Mouse (Mus musculus): ENCODE measurements at regions not wholly inside any gene's neighbourhood (a gene's known extent, or its start where the extent isn't known, plus 50 kb on each side); places are given as distances from the start of the nearest gene placed in this dataset.
"Not testable (repeated sequence)": the region's sequence is repeated elsewhere in the genome, so short reads cannot be mapped to it uniquely, and the experiment has no call there.

DNA sequence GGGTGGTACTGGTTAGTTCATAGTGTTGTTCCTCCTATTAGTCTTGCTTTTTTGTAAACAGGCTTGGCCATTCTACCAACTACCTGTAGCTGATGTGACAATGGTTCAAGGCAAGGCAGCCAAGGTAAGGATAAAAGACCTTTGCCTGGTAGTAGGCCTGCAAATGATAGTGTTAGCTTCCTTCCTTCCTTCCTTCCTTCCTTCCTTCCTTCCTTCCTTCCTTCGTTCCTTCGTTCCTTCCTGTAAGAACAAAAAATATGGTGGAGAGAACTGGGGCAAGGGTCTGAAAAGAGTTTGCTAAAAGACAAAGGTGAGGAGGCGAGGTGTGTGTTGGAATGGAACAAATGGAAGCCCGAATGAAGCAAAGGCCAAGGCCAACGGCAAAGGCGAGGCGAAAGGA lies 84.8 kb upstream of the Ezh2 start:
- not testable (repeated sequence) for DNase-seq (ENCODE audit: low read depth, low spot score)

DNA sequence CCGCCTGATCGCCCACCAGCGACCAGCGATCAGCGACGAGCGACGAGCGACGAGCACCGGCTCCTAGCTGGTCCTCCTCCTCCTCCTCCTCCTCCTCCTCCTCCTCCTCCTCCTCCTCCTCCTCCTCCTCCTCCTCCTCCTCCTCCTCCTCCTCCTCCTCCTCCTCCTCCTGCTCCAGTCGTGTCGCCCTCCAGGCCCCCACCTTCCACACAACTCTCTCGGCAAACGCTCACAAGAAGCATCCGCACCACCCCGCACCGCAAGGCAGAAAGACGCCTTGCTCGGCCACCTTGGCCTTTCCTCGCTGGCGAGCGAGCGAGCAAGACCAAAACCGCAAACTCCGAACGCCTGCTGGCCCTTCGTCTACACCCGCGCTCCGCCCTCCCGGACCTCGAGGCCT lies 77.6 kb upstream of the Ezh2 start:
- DNase-seq (ENCODE audit: low read depth, low spot score), result not testable (repeated sequence)

DNA sequence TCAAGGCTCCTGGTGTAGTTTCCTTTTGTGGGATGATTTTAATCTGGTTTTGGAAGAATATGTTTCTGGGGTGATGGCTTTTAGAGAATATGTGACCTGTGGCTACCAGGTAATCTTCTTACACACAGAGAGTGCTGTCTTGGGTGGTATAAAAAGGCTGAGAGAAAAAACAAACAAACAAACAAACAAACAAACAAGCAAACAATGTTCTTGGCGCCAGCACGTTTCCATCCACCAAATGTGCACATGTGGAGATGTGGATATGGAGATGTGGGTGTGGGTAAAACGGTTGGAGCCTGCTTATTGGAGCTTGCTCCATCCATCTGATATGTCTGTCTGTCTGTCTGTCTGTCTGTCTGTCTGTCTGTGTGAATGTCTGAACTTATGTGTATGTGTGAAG lies 57.7 kb upstream of the Ezh2 start:
- DNase-seq (ENCODE audit: low read depth, low spot score), result not testable (repeated sequence)

DNA sequence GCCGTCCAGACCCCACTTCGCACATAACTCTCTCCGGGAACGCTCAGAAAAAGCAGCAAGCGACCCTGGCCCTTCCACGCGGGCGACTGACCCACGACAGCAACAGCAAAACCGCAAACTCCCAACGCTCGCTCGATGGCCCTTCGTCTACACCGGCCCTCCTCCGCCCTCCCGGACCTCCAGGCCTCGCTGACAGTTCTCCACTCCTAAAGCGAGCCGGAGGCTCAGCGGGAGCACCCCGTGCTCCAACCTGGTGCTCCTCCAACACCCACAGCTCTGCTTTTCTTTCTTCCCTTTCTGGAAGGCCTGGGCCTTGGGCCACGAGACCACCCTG lies 56.2 kb upstream of the Ezh2 start:
- not testable (repeated sequence) for DNase-seq (ENCODE audit: low read depth, low spot score)

DNA sequence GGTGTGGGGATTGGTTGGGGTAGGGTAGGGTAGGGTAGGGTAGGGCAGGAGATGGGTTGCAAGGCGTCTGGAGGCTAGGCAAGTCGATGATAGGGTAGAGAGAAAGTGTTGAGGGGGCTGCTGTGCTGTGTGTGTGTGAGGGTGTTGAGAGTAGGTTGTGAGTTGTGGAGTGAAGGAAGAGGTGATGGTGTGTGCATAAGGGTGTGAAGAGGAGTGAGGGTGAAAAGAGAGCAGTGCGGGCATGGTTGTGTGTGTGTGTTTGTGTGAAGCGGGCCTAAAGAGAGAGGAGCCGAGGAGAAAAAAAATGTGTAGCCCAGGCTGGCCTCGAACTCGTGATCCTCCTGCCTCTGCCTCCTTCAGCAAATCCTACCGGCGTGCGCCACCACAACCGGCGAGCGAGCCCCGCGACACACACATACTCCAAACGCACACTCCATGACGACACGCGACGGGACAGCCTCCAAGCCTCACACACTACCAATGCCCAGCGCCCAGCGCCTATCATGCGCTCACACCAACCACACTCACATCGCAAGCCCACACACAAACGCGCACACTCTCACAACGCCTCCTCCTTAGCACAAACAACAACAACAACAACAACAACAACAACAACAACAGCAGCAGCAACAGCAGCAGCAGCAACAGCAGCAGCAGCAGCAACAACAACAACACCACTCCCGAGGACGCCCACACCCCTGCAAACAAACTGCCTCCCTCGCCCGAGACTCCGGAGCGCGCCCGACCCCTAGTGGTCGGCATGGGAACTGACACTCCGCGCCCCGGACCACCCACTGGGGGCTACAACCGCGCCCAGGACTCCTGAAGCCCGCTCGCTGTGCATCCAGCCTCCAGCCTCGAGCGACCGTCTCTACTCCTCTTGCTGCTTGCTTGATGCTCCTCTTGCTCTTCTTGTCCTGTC lies 55.6 kb upstream of the Ezh2 start:
- DNase-seq (ENCODE audit: low read depth, low spot score), result peak; percentile 79

DNA sequence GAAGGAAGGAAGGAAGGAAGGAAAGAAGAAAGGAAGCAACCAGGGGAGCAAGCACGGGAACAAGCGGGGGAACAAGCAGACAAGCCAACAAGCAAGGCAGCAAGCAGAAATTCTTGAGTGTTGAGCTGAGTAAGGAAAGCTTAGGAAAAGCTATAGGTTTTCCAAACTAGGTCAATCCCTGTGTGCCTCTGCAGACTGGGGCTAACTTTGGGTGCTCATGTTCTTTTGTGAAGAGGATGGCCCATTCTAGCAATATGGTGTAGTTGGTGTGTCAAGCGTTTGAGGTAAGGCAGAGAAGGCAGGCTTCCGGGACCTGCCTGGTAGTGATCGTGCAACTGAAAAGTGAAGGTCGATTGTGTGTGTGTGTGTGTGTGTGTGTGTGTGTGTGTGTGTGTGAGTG lies 54.8 kb upstream of the Ezh2 start:
- peak; percentile 15 for DNase-seq (ENCODE audit: low read depth, low spot score)

DNA sequence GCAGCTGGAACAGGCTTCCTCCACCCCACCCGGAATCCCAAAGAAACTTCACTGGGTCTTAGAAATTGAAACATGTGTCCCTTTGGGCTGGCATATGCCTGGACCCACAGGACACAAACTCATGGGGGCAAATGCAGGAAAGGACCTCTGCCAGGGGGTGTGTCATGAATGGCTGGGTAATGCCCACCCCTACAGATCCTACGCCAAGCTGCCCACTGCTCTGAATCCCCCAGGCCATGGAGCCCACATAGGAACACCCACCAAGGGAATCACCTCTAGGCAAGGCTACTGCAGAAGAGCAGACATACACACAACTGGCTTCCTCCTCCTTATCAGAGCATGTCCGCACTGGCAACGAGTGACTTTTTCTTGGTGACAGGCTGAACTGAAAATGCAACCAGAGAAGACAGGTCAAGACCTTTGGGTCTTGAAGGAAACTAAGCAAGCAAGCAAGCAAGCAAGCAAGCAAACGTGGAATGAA lies 54.4 kb upstream of the Ezh2 start:
- DNase-seq (ENCODE audit: low read depth, low spot score), result peak; percentile 21

DNA sequence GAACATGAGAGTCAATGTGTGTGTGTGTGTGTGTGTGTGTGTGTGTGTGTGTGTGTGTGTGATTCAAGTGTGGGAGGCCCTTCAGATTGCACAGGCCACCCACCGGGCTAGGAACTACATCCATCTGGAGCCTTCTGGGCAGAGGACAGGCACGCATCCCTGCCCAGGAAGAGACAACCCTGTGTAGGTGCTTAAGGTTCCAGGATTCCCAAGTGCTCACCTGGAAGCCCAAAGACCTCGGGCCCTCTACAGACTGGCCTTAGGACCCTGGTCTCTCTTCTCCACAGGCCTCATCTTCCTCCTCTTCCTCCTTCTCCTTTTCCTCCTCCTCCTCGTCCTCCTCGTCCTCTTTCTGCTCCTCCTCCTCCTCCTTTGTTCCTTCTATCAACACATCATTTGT lies 53.8 kb upstream of the Ezh2 start:
- DNase-seq (ENCODE audit: low read depth, low spot score), result peak; percentile 15

DNA sequence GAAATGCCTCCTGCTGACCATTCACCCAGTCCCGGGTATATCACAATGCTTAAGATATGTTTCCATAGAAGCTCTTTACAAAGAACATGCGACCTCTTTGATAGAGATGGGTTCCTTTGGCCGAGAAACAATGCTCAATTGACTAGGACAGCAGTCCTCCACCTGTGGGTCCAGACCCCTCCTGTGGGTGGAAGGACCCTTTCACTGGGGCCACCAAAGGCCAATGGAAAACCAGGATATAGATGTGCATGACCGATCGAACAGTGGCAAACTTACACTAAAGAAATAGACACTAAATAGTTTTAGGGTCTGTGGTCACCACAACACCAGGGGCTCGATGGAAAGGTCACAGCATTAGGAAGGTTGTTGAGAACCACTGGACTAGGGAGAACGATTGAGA lies 53.2 kb upstream of the Ezh2 start:
- peak; percentile 4 for DNase-seq (ENCODE audit: low read depth, low spot score)

DNA sequence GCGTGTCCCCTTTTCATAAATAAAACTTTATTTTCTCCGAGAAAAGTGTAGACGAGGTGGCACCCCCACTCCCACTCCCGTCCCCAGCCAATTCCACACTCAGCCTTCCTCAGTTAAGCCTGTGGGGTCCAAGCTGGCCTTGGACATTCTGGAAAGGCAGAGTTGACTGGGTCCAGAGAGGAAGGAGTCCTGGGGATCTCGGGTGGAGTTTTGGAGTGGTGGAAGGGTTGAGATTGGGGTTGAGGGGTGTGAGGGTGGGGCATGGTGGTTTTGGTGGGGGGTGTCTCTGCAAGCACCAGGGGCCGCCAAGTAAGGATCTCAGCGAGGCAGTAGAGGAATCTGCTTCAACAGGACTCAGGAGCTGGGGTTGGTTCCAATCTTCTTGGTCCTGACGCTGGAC lies 52.7 kb upstream of the Ezh2 start:
- peak; percentile 15 for DNase-seq (ENCODE audit: low read depth, low spot score)

DNA sequence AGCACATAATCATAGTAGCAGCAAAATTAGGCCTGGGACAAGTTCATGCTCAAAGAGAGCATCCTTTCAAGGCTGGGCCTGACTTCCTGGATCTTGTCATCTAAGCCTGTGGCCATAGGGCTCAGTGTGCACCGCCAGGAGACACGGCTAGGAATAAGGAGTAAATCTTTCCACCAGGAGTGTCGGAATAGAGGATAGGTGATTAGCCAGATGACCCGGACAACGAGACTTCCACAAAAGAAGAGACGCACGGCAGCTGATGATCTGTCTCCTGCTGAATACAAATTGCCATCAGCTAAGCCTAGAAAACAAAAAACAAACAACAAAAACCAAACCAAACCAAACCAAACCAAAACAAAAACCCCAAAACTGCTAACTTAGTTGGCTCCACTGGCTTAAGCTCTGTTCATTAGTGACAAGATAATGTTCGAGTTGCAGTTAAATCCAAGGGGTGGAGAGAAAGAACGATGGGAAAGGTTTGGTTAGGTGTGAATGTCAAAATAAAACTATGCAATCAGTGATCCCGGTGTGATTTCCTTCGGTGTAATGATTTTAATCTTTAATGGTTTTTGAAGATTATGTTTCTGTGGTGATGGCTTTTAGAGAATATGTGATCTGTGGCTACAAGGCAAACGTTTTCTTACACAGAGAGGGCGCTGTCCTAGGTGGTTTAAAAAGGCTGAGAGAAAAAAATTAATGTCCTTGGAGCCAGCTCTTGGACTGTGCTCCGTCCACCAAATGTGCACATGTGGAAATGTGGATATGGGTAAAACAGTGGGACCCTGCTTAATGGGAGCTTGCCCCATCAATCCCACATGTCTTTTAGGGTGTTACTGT lies 51.8 kb upstream of the Ezh2 start:
- DNase-seq (ENCODE audit: low read depth, low spot score), result peak; percentile 5

DNA sequence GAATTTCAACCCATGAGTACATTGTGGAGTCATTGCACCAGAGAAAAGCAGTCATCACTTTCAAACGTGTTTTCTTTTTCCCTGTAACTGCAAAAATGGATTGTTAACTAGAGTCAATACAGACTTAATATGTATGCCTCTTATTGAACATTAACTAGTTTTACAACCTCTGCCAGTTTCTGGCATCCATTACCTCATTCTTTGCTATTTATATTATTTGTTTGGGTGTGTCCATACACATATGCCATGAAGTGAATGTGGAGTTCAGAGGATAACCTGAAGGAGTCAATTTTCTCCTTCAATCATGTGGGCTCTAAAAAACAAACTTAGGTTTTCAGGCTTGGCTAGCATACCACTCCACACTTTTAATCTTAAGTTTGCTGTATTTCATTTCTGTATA lies 50.9 kb upstream of the Ezh2 start:
- no peak for DNase-seq (ENCODE audit: low read depth, low spot score)
